Mouse (Mus musculus): ENCODE data around the gene Arfgef2.

- no peak for TF ChIP-seq POLR2A (IDR thresholded peaks at IDR 0.05; ENCODE audit: insufficient read depth, low read depth, low read length)
- TF ChIP-seq EP300 (IDR thresholded peaks at IDR 0.05; ENCODE audit: insufficient read depth, low read depth, low read length), result no peak
- no peak for TF ChIP-seq CTCF (IDR thresholded peaks at IDR 0.05)
These were observed 2.1 kb upstream of the Arfgef2 start for GRCm38 (mm10) chr2:166803298-166803697.

All from heart, adult 2 months (tissue).